Mouse (Mus musculus) ovary, adult 18-20 months (tissue): Measurements from ENCODE around the gene Fancd2.

Experiments used
- DNase-seq: peaks from one replicate; pipeline ENCODE4 v3.0.0; 2022; ENCODE audit warnings: low spot score, mixed read lengths

The Fancd2 gene

DNA sequence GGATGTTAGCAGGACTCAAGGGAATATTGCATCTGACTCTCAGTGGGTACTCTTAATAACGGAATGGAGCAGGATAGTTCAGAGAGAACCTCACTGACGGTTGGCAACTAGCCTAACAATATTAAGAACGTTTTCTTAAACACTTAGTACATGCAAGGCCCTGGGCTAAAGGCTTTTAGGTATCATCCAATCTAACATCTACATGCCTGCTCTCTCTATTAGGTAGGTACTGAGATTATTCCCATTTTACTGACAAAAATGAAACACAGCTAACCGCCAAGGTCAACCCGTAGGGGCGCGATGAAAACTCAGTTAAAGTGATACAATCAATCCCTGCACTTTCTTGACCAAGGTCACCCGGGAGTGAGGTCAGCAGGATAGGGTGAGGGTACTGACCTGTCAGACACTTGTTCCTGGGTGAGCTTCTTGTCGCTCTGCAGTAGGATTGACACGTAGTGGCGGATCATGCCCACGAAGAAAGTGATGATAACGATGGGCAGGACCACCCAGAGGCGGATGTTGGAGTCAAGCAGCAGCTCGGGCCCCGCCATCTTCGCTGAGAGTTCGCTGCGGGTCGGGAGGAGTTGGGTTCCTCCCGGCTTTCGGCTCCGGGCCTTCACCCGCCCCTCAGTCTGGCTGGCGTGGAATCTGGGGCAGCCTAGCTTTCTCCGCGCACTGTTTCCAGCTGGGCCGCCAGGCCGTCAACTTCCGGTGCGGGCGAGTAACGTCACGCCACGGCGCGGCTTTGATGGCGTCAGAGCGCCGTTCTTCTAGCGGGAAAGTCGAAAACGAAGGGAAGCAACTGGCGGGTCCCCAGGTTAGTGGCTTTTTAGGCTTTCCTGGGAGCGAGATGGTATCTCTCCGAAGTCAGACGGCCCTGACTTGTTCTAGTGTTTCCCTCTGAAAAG is at the start of gene Fancd2, which contains the start of gene Emc3:
TSS of gene Fancd2 (plus strand) at position 751 of the 908 bp plus-strand sequence.
TSS of gene Emc3 (minus strand) at position 721 of the 908 bp plus-strand sequence.
- peak; percentile 73 for DNase-seq

DNA sequence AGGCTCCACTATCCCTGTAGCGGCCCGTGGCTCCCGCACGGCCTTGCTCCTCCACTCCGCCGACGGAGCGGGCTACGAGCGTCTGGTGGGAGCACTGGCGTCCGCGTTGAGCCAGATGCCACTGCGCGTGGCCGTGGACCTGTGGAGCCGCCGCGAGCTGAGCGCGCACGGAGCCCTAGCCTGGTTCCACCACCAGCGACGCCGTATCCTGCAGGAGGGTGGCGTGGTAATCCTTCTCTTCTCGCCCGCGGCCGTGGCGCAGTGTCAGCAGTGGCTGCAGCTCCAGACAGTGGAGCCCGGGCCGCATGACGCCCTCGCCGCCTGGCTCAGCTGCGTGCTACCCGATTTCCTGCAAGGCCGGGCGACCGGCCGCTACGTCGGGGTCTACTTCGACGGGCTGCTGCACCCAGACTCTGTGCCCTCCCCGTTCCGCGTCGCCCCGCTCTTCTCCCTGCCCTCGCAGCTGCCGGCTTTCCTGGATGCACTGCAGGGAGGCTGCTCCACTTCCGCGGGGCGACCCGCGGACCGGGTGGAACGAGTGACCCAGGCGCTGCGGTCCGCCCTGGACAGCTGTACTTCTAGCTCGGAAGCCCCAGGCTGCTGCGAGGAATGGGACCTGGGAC is 48.9 kb upstream of the Fancd2 start:
- no peak for DNase-seq

GRCm38 (mm10) chr6:113483100-113483615 is 48.3 kb upstream of the Fancd2 start, which contains the start of gene Creld1:
Gene Creld1 (plus strand): TSS chr6:113483297.
- DNase-seq, result peak; percentile 96

DNA sequence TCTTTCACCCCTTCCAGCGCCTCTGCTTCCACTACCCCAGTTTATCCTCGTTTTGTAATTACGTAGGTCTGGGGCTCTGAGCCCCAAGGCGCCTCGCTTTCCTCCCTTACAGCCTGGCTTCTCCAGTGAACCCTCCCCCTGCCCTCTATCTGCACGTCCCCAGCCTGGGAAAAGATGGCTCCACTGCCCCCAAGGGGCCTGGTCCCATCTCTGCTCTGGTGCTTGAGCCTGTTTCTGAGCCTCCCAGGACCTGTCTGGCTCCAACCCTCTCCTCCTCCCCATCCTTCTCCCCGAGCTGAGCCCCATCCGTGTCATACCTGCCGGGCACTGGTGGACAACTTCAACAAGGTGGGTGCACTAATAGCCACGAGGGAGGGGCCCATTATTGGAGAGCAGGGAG is 47.8 kb upstream of the Fancd2 start:
- no peak for DNase-seq

- DNase-seq, result no peak
These were observed 44.3 kb upstream of the Fancd2 start for GRCm38 (mm10) chr6:113487125-113487576.

GRCm38 (mm10) chr6:113489410-113489809 is 42.1 kb upstream of the Fancd2 start:
- DNase-seq, result no peak

- DNase-seq, result no peak
These were observed 39.2 kb upstream of the Fancd2 start for GRCm38 (mm10) chr6:113492101-113492864.

DNA sequence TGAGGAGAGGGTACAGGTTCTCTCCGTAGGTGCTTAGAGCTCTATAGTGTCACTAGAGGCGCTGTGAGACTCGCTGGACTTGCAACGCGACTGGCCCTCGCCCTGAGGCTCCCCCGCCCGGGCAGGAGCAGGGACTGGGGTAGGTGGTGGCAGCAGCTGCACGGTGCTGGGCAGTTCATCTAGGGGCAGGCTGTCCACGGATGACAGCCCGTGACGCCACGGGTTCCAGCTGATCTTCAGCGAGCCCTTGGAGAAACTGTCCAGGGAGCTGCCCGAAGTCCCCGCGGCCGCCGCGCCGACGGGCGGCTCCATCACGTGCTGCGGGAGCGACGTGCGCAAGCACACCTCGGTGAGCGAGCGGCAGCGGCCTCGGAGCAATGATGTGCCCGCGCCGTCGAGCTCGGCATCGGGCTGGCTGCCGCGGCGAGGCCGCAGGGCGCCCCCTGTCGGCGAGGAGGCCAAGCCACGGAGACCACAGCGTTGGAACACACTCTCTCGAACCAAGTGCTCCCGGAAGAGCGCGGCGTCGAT is 37.2 kb upstream of the Fancd2 start:
- DNase-seq, result peak; percentile 48

DNA sequence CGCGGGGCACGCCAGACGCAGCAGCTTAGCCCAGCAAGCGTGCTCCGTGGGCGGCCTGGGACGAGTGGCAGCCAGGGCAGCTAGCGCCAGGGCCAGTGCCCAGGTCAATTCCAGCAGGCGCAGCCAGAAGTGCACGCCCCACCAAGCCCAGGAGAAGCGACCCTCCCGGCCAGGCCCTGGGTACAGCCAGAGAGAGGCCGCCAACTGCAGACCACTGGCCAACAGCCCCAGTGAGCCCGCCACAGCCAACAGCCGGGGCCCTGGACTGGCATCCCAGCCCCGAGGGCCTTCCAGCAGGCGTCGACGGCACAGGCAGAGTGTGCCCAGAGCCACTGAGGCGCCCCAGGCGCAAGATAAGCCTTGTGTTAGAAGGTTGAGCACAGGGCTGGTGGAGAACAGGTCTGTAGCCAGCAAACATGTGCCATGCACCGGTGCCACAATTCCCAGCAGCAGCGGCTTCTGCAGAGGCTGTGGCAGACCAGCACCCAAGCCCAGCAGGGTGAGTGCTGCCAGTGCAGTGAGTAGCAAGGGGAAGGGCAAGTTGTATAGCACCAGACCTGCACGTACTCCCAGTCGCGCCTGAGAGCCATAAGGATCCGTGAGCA is 36.3 kb upstream of the Fancd2 start:
- DNase-seq, result no peak

DNA sequence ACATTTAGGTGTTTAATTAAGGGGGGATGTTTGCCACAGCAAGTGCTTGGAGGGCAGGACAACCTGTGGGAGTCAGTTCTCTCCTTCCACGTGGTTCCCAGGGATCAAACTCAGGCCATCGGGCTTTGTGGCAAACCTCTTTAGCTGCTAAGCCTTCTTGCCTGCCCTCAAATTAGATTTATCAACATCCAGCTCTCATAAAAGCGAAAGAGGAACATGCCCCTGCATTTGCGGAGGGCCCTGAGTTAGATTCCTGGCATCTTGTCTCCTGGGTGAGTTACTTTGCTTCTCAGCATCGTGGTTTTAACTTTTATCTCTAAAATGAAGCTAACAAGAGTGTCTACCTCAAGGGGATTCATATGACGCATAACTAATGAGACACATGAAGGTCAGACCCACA is 32.1 kb upstream of the Fancd2 start:
- DNase-seq, result no peak

GRCm38 (mm10) chr6:113501388-113502084 is 29.9 kb upstream of the Fancd2 start, which contains the start of gene Prrt3:
Gene Prrt3 (minus strand): TSS chr6:113501931.
- no peak for DNase-seq

GRCm38 (mm10) chr6:113502801-113503200 is 28.7 kb upstream of the Fancd2 start:
- no peak for DNase-seq

- no peak for DNase-seq
These were observed 25.8 kb upstream of the Fancd2 start for GRCm38 (mm10) chr6:113505689-113506088.

DNA sequence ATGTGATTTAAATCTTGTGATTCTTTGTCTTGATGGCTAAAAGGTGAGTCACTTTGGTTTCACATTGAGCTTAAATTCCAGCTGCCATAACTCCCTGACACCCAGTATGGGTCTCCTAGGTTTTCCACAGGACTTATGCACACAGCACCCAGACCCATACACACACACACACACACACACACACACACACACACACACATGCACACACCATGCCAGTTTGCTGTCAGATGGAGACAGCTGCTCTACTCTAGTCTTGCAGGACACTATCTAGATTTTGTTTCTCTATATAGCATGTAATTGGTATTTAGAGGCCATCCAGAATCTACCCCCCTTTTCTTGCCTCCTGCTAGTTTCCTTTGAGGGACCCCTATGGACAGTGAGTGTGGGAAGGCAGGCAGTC is 24.4 kb upstream of the Fancd2 start:
- no peak for DNase-seq

DNA sequence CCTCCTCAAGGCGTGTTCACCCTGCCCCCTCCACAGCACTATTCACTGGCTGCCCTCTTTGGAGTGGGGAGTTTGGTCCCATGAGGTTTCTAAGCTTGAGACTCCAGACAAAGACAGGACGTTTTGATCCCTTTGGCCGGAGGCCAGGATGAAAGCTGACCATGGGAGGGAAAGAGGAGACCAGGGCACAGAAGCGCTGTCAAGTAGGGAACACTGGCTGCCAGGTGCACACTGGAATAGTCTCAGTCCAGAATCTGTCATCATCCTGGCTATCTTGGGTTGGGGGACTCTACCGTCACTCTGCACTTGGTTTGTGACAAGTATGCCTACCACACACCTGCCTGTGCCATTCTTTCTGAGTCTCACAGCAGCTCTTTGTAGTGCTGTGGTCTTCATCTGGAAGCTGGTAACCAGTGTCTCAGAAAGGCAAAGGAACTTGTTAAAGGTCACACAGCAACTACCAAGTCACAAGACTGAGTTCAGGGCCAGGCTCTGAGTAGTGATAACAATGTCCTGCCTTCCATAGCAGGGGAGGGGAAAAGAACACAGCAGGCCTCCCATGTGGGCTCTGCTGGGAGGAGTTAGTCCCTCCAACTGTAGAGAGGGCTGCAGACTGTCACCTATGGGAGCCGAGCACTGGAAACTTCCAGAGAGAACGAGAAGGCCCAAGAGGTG is 23.1 kb upstream of the Fancd2 start:
- no peak for DNase-seq

DNA sequence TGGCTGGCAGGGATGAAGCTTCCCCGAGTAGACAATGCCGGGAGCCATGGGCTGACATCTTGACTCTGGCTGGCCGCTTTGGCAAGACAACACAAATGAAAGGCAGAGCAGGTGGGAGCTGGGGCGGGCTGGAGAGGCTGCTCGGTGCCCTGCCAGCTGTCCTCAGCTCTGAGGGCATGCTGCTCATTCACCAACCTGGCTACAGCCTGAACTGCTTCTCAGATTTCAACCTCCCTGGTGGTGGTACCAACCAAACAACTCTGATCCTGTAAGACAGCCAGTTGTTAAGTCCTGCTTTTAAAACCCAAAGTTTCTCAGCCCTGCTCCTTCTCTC is 22.6 kb upstream of the Fancd2 start:
- DNase-seq, result no peak

- no peak for DNase-seq
These were observed 17.5 kb upstream of the Fancd2 start for GRCm38 (mm10) chr6:113513944-113514343.

- DNase-seq, result no peak
These were observed 16.9 kb upstream of the Fancd2 start for GRCm38 (mm10) chr6:113514600-113514999.

DNA sequence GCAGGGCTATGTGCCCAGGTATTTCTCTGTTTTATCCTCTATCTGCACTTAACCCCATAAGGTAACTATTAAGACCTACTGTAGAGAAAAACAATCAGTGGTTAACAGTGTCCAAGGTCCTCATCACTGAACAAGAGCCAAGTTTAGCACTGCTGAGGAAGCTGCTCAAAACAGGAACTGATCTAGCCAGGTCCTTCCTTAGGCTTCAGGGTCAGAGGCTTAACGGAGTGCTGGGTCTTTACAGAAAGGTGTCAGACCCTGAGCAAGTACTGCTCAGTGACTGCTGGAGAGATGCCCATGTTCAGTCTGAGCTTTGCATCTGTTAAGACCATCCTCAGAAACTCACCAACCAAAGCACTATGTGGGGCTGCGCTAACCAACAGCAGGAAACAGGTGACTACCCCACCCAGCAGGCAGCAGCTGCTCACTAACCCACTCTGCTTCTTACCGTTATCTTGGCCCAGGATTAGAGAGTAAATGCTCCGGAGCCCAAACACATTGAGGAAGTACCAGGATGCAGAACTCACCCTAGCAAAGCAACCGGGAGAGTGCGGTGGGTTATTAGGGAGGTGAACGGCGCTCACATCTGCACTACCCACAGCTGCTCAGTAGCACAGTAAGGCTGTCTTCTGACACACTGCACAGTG is 13.9 kb upstream of the Fancd2 start:
- DNase-seq, result no peak

GRCm38 (mm10) chr6:113522310-113522709 is 9.2 kb upstream of the Fancd2 start:
- no peak for DNase-seq
